In the genomic region with DNA sequence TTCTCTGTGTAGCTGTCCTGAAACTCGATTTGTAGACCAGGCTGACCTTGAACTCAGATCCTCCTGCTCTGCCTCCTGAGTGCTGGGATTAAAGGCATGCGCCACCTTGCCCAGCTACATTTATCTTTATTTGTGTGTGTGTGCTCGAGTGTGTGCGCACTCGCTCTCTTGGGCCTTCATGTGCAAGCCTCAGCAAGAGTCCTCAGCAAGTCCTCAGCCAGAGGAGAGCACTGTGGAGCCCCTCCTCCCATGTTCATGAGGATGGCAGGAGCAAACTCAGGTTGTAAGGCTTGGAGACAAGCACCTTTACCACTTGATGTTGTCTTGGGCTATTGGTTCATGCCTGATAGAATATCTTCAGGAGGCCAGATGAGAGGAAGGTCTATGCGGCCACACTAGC, we compare ENCODE assay signal across 27 mouse cellular contexts. TPM values are rescaled to one million over a fixed set of nuclear protein-coding genes. Genes with fewer than 3 reads are reported as not detected.
A peak's percentile ranks its signal among the peaks of the same experiment; 100 is the strongest.
DNase-seq lines count a peak whose midpoint lies in the region; ATAC-seq and TF ChIP-seq lines count a peak whose summit lies in the region.
"Had no signal": no experiment of that assay in that cellular context is flagged by ENCODE, and none has a peak within 500 bp of the region (broad histone marks: within the 10 kb centered on the region; RNA-seq: fewer than 3 reads in every experiment).

No protein-coding gene starts in this region.

- no peak overlapping the region for H3K9ac ChIP-seq in heart, embryonic 12.5 days
- no peak overlapping the region for H3K9ac ChIP-seq in liver, embryonic 13.5 days
- no peak overlapping the region for H3K9ac ChIP-seq in liver, embryonic 12.5 days
- H3K9ac ChIP-seq: forebrain, embryonic 15.5 days; hindbrain, embryonic 13.5 days; limb, embryonic 15.5 days; lung, embryonic 15.5 days; midbrain, embryonic 13.5 days; neural tube, embryonic 13.5 days had no signal

- WGBS in heart, embryonic 12.5 days, result 89% methylated on average over 6 of the region's 6 CpGs
- 79% methylated on average over 6 of the region's 6 CpGs for WGBS in liver, embryonic 13.5 days (ENCODE audit: insufficient replicate concordance)
- WGBS in liver, embryonic 12.5 days (ENCODE audit: insufficient replicate concordance), result 74% methylated on average over 6 of the region's 6 CpGs
- 79% methylated on average over 6 of the region's 6 CpGs for WGBS in lung, adult 2 months

- no peak for ATAC-seq in heart, embryonic 12.5 days (ENCODE audit: insufficient number of reproducible peaks, low FRiP score)
- no peak for ATAC-seq in liver, embryonic 13.5 days (ENCODE audit: low read depth)
- no peak for ATAC-seq in liver, embryonic 12.5 days
- ATAC-seq: CD4-positive, CD25-positive, alpha-beta regulatory T cell, adult 4 months; forebrain, embryonic 15.5 days; intestine, embryonic 16.5 days; midbrain, embryonic 13.5 days had no signal

- H3K4me1 ChIP-seq in heart, embryonic 12.5 days (replicated peaks), result peaks cover 65% of the 10 kb centered on the region
- H3K4me1 ChIP-seq in liver, embryonic 13.5 days (replicated peaks), result peaks cover 87% of the 10 kb centered on the region
- H3K4me1 ChIP-seq in liver, embryonic 12.5 days, result peaks cover 91% of the 10 kb centered on the region
- H3K4me1 ChIP-seq in lung, adult 2 months (ENCODE audit: control insufficient read depth, insufficient read depth, low read length), result peaks cover 35% of the 10 kb centered on the region

- no peak for TF ChIP-seq CTCF in lung, adult 2 months (IDR thresholded peaks at IDR 0.05; ENCODE audit: insufficient read depth, low read length)

- H3K4me2 ChIP-seq in heart, embryonic 12.5 days, result no peak overlapping the region
- H3K4me2 ChIP-seq in liver, embryonic 13.5 days, result no peak overlapping the region
- no peak overlapping the region for H3K4me2 ChIP-seq in liver, embryonic 12.5 days
- H3K4me2 ChIP-seq: embryonic facial prominence, embryonic 13.5 days; forebrain, embryonic 15.5 days; hindbrain, embryonic 13.5 days; limb, embryonic 15.5 days; lung, embryonic 15.5 days; midbrain, embryonic 13.5 days; neural tube, embryonic 13.5 days had no signal

- 0 out of 2 replicates have a peak overlapping the region, but pooled peaks have one; percentile 16 for H3K27ac ChIP-seq in heart, embryonic 12.5 days (ENCODE audit: poor library complexity, severe bottlenecking)
- H3K27ac ChIP-seq in liver, embryonic 13.5 days, result peak overlapping the region; percentile 43; the same call in 1 of the 2 replicates
- no peak overlapping the region for H3K27ac ChIP-seq in liver, embryonic 12.5 days
- H3K27ac ChIP-seq: embryonic facial prominence, embryonic 13.5 days; forebrain, embryonic 10.5 days; forebrain, embryonic 15.5 days; hindbrain, embryonic 13.5 days; limb, embryonic 10.5 days; lung, embryonic 15.5 days; midbrain, embryonic 13.5 days; neural tube, embryonic 13.5 days had no signal

- no peaks in the 10 kb centered on the region for H3K9me3 ChIP-seq in heart, embryonic 12.5 days (replicated peaks)
- H3K9me3 ChIP-seq in liver, embryonic 13.5 days (replicated peaks), result no peaks in the 10 kb centered on the region
- no peaks in the 10 kb centered on the region for H3K9me3 ChIP-seq in liver, embryonic 12.5 days (replicated peaks)
- H3K9me3 ChIP-seq: embryonic facial prominence, embryonic 13.5 days; forebrain, embryonic 10.5 days; forebrain, embryonic 15.5 days; hindbrain, embryonic 13.5 days; limb, embryonic 10.5 days; limb, embryonic 15.5 days; lung, embryonic 15.5 days; midbrain, embryonic 13.5 days; neural tube, embryonic 13.5 days had no signal

- peaks cover 4% of the 10 kb centered on the region; the same call in 1 of the 2 replicates for H3K36me3 ChIP-seq in heart, embryonic 12.5 days
- H3K36me3 ChIP-seq in liver, embryonic 13.5 days, result peaks cover 4% of the 10 kb centered on the region; the same call in 1 of the 2 replicates
- H3K36me3 ChIP-seq in liver, embryonic 12.5 days, result peaks cover 3% of the 10 kb centered on the region; the same call in 1 of the 2 replicates
- H3K36me3 ChIP-seq: forebrain, embryonic 15.5 days; hindbrain, embryonic 13.5 days; limb, embryonic 15.5 days; lung, embryonic 15.5 days; midbrain, embryonic 13.5 days; neural tube, embryonic 13.5 days had no signal

- DNase-seq in heart, adult 11 months, result no peak
- no peak for DNase-seq in liver, embryonic 13.5 days
- DNase-seq in lung, postnatal 10 days, result peak; percentile 36
- no peak for DNase-seq in lung, adult 2 months
- no peak for DNase-seq in thymus, postnatal 10 days (ENCODE audit: low spot score in 2 of 2)
- DNase-seq: adrenal gland, postnatal 25 days; cerebellum, adult 18-20 months; cerebellum, postnatal 10 days; heart, postnatal 4 days; kidney, adult 9 months; kidney, postnatal 14 days; layer of hippocampus, adult 9-11 months; thymus, adult 2 months; thymus, postnatal 4 days had no signal

- H3K27me3 ChIP-seq in heart, embryonic 12.5 days (replicated peaks), result no peaks in the 10 kb centered on the region
- no peaks in the 10 kb centered on the region for H3K27me3 ChIP-seq in liver, embryonic 13.5 days
- H3K27me3 ChIP-seq in liver, embryonic 12.5 days (replicated peaks), result no peaks in the 10 kb centered on the region
- H3K27me3 ChIP-seq: embryonic facial prominence, embryonic 13.5 days; forebrain, embryonic 15.5 days; hindbrain, embryonic 13.5 days; limb, embryonic 15.5 days; lung, embryonic 15.5 days; midbrain, embryonic 13.5 days; neural tube, embryonic 13.5 days had no signal

- H3K4me3 ChIP-seq in heart, embryonic 12.5 days, result no peak overlapping the region
- no peak overlapping the region for H3K4me3 ChIP-seq in liver, embryonic 13.5 days (replicated peaks)
- no peak overlapping the region for H3K4me3 ChIP-seq in liver, embryonic 12.5 days
- no peak overlapping the region for H3K4me3 ChIP-seq in lung, adult 2 months (replicated peaks; ENCODE audit: extremely low read depth, low read depth, low read length)
- H3K4me3 ChIP-seq: embryonic facial prominence, embryonic 13.5 days; forebrain, embryonic 10.5 days; forebrain, embryonic 15.5 days; hindbrain, embryonic 13.5 days; limb, embryonic 10.5 days; limb, embryonic 15.5 days; lung, embryonic 15.5 days; midbrain, embryonic 13.5 days; neural tube, embryonic 13.5 days had no signal

- TF ChIP-seq POLR2A in lung, adult 2 months (IDR thresholded peaks at IDR 0.05; ENCODE audit: borderline replicate concordance, extremely low read depth, low read depth, low read length), result no peak

RNA-seq across cellular contexts. Expression of a gene that starts 8.5 kb away (rescaled TPM):
- polyA plus RNA-seq in heart, embryonic 12.5 days (2016; fragmentation: Nextera tagmentation; extraction: Ambion mirVana), result 13.5 and 14.7 TPM in 2 replicates
- polyA plus RNA-seq in liver, embryonic 13.5 days (2015; fragmentation: Nextera tagmentation; extraction: Ambion mirVana), result 9.7 and 10.5 TPM in 2 replicates
- 13.1 TPM in 2 replicates for polyA plus RNA-seq in liver, embryonic 12.5 days (2016; fragmentation: Nextera tagmentation; extraction: Ambion mirVana)
- polyA plus RNA-seq in lung, adult 2 months (2012; rRNA removed), result 29.6 and 32.9 TPM in 2 replicates

RNA-seq across cellular contexts. Expression of a gene that starts 20.0 kb away (rescaled TPM):
- 64.2 and 65.7 TPM in 2 replicates for polyA plus RNA-seq in heart, embryonic 12.5 days (2016; fragmentation: Nextera tagmentation; extraction: Ambion mirVana)
- polyA plus RNA-seq in liver, embryonic 13.5 days (2015; fragmentation: Nextera tagmentation; extraction: Ambion mirVana), result 36.2 TPM in 2 replicates
- polyA plus RNA-seq in liver, embryonic 12.5 days (2016; fragmentation: Nextera tagmentation; extraction: Ambion mirVana), result 44.7 and 45.0 TPM in 2 replicates
- polyA plus RNA-seq in lung, adult 2 months (2012; rRNA removed), result 48.7 and 54.6 TPM in 2 replicates

RNA-seq across cellular contexts. Expression of a gene that starts 20.2 kb away (rescaled TPM):
- 227 and 231 TPM in 2 replicates for polyA plus RNA-seq in heart, embryonic 12.5 days (2016; fragmentation: Nextera tagmentation; extraction: Ambion mirVana)
- 177 and 182 TPM in 2 replicates for polyA plus RNA-seq in liver, embryonic 13.5 days (2015; fragmentation: Nextera tagmentation; extraction: Ambion mirVana)
- 223 and 224 TPM in 2 replicates for polyA plus RNA-seq in liver, embryonic 12.5 days (2016; fragmentation: Nextera tagmentation; extraction: Ambion mirVana)
- 361 and 369 TPM in 2 replicates for polyA plus RNA-seq in lung, adult 2 months (2012; rRNA removed)

RNA-seq across cellular contexts. Expression of a gene that starts 37.2 kb away (rescaled TPM):
- 779 and 792 TPM in 2 replicates for polyA plus RNA-seq in heart, embryonic 12.5 days (2016; fragmentation: Nextera tagmentation; extraction: Ambion mirVana)
- 736 and 758 TPM in 2 replicates for polyA plus RNA-seq in liver, embryonic 13.5 days (2015; fragmentation: Nextera tagmentation; extraction: Ambion mirVana)
- 841 and 876 TPM in 2 replicates for polyA plus RNA-seq in liver, embryonic 12.5 days (2016; fragmentation: Nextera tagmentation; extraction: Ambion mirVana)
- polyA plus RNA-seq in lung, adult 2 months (2012; rRNA removed), result 370 and 371 TPM in 2 replicates

RNA-seq across cellular contexts. Expression of a gene that starts 41.2 kb away (rescaled TPM):
- polyA plus RNA-seq in heart, embryonic 12.5 days (2016; fragmentation: Nextera tagmentation; extraction: Ambion mirVana), result 115 TPM in 2 replicates
- polyA plus RNA-seq in liver, embryonic 13.5 days (2015; fragmentation: Nextera tagmentation; extraction: Ambion mirVana), result 81.2 and 82.3 TPM in 2 replicates
- 85.6 and 86.6 TPM in 2 replicates for polyA plus RNA-seq in liver, embryonic 12.5 days (2016; fragmentation: Nextera tagmentation; extraction: Ambion mirVana)
- polyA plus RNA-seq in lung, adult 2 months (2012; rRNA removed), result 145 and 178 TPM in 2 replicates
